Mouse (Mus musculus): ENCODE measurements at regions not wholly inside any gene's neighbourhood (a gene's known extent, or its start where the extent isn't known, plus 50 kb on each side); places are given as distances from the start of the nearest gene placed in this dataset.

GRCm38 (mm10) chr11:24535462-24535861, 457.6 kb downstream of the Bcl11a start:
- no peak for DNase-seq (ENCODE audit: low read depth, low spot score)

GRCm38 (mm10) chr11:24537721-24538120, 459.9 kb downstream of the Bcl11a start:
- DNase-seq (ENCODE audit: low read depth, low spot score): no peak

GRCm38 (mm10) chr11:24569655-24570054, 491.8 kb downstream of the Bcl11a start:
- DNase-seq (ENCODE audit: low read depth, low spot score): no peak

- DNase-seq (ENCODE audit: low read depth, low spot score): no peak
Observed at GRCm38 (mm10) chr11:24613529-24613928, 535.7 kb downstream of the Bcl11a start.

GRCm38 (mm10) chr11:24615436-24615835, 537.6 kb downstream of the Bcl11a start:
- DNase-seq (ENCODE audit: low read depth, low spot score): no peak

GRCm38 (mm10) chr11:24618586-24618985, 540.7 kb downstream of the Bcl11a start:
- DNase-seq (ENCODE audit: low read depth, low spot score): no peak

GRCm38 (mm10) chr11:24619021-24619420, 541.2 kb downstream of the Bcl11a start:
- DNase-seq (ENCODE audit: low read depth, low spot score): no peak

GRCm38 (mm10) chr11:24628619-24629018, 550.8 kb downstream of the Bcl11a start:
- DNase-seq (ENCODE audit: low read depth, low spot score): peak; percentile 25

GRCm38 (mm10) chr11:24629431-24629830, 551.6 kb downstream of the Bcl11a start:
- no peak for DNase-seq (ENCODE audit: low read depth, low spot score)

- peak; percentile 68 for DNase-seq (ENCODE audit: low read depth, low spot score)
Observed at GRCm38 (mm10) chr11:24630403-24630900, 552.6 kb downstream of the Bcl11a start.

- DNase-seq (ENCODE audit: low read depth, low spot score): no peak
Observed at GRCm38 (mm10) chr11:24631651-24632050, 553.8 kb downstream of the Bcl11a start.

GRCm38 (mm10) chr11:24636716-24637115, 558.9 kb downstream of the Bcl11a start:
- no peak for DNase-seq (ENCODE audit: low read depth, low spot score)

- DNase-seq (ENCODE audit: low read depth, low spot score): peak; percentile 63
Observed at GRCm38 (mm10) chr11:24643439-24644109, 565.7 kb downstream of the Bcl11a start.

- DNase-seq (ENCODE audit: low read depth, low spot score): no peak
Observed at GRCm38 (mm10) chr11:24652852-24653251, 575.0 kb downstream of the Bcl11a start.

GRCm38 (mm10) chr11:24664082-24664481, 586.2 kb downstream of the Bcl11a start:
- no peak for DNase-seq (ENCODE audit: low read depth, low spot score)

- no peak for DNase-seq (ENCODE audit: low read depth, low spot score)
Observed at GRCm38 (mm10) chr11:24665310-24665709, 587.5 kb downstream of the Bcl11a start.

- DNase-seq (ENCODE audit: low read depth, low spot score): no peak
Observed at GRCm38 (mm10) chr11:24671662-24672061, 593.8 kb downstream of the Bcl11a start.

- DNase-seq (ENCODE audit: low read depth, low spot score): no peak
Observed at GRCm38 (mm10) chr11:24673248-24674207, 595.7 kb downstream of the Bcl11a start.

GRCm38 (mm10) chr11:24674208-24674571, 596.3 kb downstream of the Bcl11a start:
- no peak for DNase-seq (ENCODE audit: low read depth, low spot score)

- no peak for DNase-seq (ENCODE audit: low read depth, low spot score)
Observed at GRCm38 (mm10) chr11:24677016-24677415, 599.2 kb downstream of the Bcl11a start.

GRCm38 (mm10) chr11:24679581-24679980, 601.7 kb downstream of the Bcl11a start:
- no peak for DNase-seq (ENCODE audit: low read depth, low spot score)

GRCm38 (mm10) chr11:24682423-24682822, 604.6 kb downstream of the Bcl11a start:
- DNase-seq (ENCODE audit: low read depth, low spot score): no peak
